Mouse (Mus musculus): ENCODE results near the gene Gm42791.

DNA sequence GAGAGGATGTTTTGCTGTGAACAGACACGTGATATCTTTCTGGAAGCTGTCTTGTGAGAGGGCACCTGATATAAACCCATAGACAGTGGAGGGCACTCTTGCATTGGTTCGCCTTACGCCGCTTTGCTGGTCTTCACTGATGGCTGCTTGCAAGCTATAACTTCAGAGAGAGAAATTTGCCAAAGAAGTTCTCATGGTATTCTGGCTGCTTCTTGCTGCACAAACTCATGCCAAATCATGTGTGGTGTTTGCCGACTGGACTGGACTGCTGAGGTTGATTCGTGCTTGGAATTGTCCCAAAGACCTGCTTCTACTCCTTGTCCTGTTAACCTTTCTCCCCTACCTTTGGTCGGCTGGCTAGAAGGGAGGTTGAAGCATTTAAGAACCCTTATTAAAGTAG is 95.6 kb downstream of the Gm42791 start:
- TF ChIP-seq POLR2A (IDR thresholded peaks at IDR 0.05; ENCODE audit: borderline replicate concordance, extremely low read depth, low read depth, low read length) (no peak), CTCF (IDR thresholded peaks at IDR 0.05; ENCODE audit: insufficient read depth, low read length) (no peak)

Measured in lung, adult 2 months (tissue).